Mouse (Mus musculus): ENCODE data around the gene Mfsd2a.

- no peak for TF ChIP-seq POLR2A (IDR thresholded peaks at IDR 0.05; ENCODE audit: low read depth, low read length)
- 0 out of 2 replicates have a peak, but pooled peaks have one; percentile 8 for TF ChIP-seq CTCF (conservative IDR thresholded peaks at IDR 0.05; ENCODE audit: insufficient read depth, insufficient read length, low read depth, low read length)
Observed at GRCm38 (mm10) chr4:122996618-122997381, 35.8 kb upstream of the Mfsd2a start.

Measured in kidney, adult 2 months (tissue).